ENCODE assay signal across 8 mouse cellular contexts in the genomic region with DNA sequence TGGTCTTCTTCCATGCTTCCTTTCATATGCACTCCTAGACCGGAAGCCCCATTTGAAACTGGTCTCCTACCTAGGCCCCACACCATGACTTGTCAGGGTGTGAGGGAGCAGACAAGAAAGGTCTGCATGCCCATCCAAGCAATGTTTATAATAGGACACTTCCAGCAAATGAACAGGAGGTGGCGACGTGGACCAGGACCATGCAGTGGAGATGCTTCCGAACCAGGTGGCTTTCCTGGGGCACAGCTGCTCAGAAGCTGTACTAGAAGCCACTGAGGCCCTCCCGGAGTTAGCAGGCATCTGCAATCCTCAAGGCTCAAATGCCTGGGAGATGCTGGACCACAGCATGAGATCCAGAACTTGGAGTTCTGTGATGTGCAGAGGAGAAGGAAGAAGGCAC. TPM values are rescaled to one million over a fixed set of nuclear protein-coding genes. Genes with fewer than 3 reads are reported as not detected.
DNase-seq lines count a peak whose midpoint lies in the region; ATAC-seq and TF ChIP-seq lines count a peak whose summit lies in the region.

No protein-coding gene starts in this region.

- no peak overlapping the region for H3ac ChIP-seq in C2C12 (ENCODE audit: control insufficient read depth, insufficient read length, low read depth)

- no peak overlapping the region for H3K4me3 ChIP-seq in gastrocnemius, adult 2 months
- H3K4me3 ChIP-seq in C2C12 (ENCODE audit: insufficient read depth, poor library complexity, severe bottlenecking), result no peak overlapping the region

- no peaks in the 10 kb centered on the region for H3K27me3 ChIP-seq in C2C12 (ENCODE audit: control insufficient read depth, insufficient read depth, insufficient read length)

- intact Hi-C loops in gastrocnemius, adult 2 months (cut with DNase I), result loop anchor here (5.0 to 10.0 kb wide), 2 partner anchors 58 to 166 kb away; a partner anchor contains a TSS

- H3K79me3 ChIP-seq in C2C12 (ENCODE audit: low read depth), result no peaks in the 10 kb centered on the region

- no peaks in the 10 kb centered on the region for H3K79me2 ChIP-seq in C2C12 (ENCODE audit: control insufficient read depth, insufficient read depth)

- ATAC-seq in megakaryocyte, adult 5-6 weeks (ENCODE audit: poor library complexity, severe bottlenecking), result peak; percentile 47; the same call in 1 of the 2 replicates

- peak; percentile 43 for DNase-seq in gastrocnemius, adult 2 months
- DNase-seq in gastrocnemius, postnatal 25 days, result no peak
- DNase-seq in brain, embryonic 14.5 days (ENCODE audit: low read depth), result peak; percentile 73
- DNase-seq in forelimb bud, embryonic 11.5 days (ENCODE audit: low read depth, low spot score), result peak; percentile 46
- peak; percentile 26 to 50 for DNase-seq in kidney, postnatal 36 days
- DNase-seq in testis, postnatal 10 days (ENCODE audit: low spot score), result peak; percentile 48

- H3K27ac ChIP-seq in gastrocnemius, adult 2 months, result no peak overlapping the region

- no peaks in the 10 kb centered on the region for H3K36me3 ChIP-seq in C2C12 (ENCODE audit: control insufficient read depth, insufficient read depth)

- no peak for TF ChIP-seq POLR2A in brain, embryonic 14.5 days (IDR thresholded peaks at IDR 0.05; ENCODE audit: borderline replicate concordance, extremely low read depth, insufficient read depth, insufficient read length, poor library complexity, severe bottlenecking)

- TF ChIP-seq CTCF in gastrocnemius, adult 2 months (IDR thresholded peaks at IDR 0.05), result peak; percentile 64
- TF ChIP-seq CTCF in C2C12 (IDR thresholded peaks at IDR 0.05; ENCODE audit: control insufficient read depth, insufficient read depth, insufficient read length), result peak; percentile 66
- TF ChIP-seq CTCF in brain, embryonic 14.5 days (IDR thresholded peaks at IDR 0.05; ENCODE audit: borderline replicate concordance, extremely low read depth, insufficient read depth, insufficient read length), result peak; percentile 65

TF ChIP-seq in C2C12, 6 proteins besides CTCF, POLR2A, EP300 and RAD21:
- TF ChIP-seq USF1 (IDR thresholded peaks at IDR 0.05; ENCODE audit: low read depth) (no peak), CEBPB (IDR thresholded peaks at IDR 0.05; ENCODE audit: low read depth) (no peak), FOSL1 (IDR thresholded peaks at IDR 0.05; ENCODE audit: insufficient read depth, low read length, poor library complexity, severe bottlenecking) (no peak), MAX (IDR thresholded peaks at IDR 0.05) (no peak)
TF ChIP-seq in C2C12: peak in this region for 0.

RNA-seq across cellular contexts. Expression of a gene that starts 4.8 kb away (rescaled TPM):
- total RNA-seq in gastrocnemius, adult 2 months (2021), result 1 to 10 TPM; 1.4 to 1.5 TPM
- 1 to 10 TPM; 1.6 to 2.2 TPM for total RNA-seq in gastrocnemius, postnatal 25 days (2021)
- polyA plus RNA-seq in C2C12 (2012; fragmentation: generic; extraction: Trizol), result 6.0 TPM
- polyA plus RNA-seq in brain, embryonic 14.5 days (2012; rRNA removed), result 32.9 and 38.0 TPM in 2 replicates
- total RNA-seq in megakaryocyte, adult 5-6 weeks (2015), result 0.54 and 0.64 TPM in 2 replicates
- total RNA-seq in megakaryocyte, adult 5-6 weeks (2017), result 0.66 and 3.0 TPM in 2 replicates

RNA-seq across cellular contexts. Expression of a gene that starts 9.9 kb away (rescaled TPM):
- 10 to 100 TPM; 18.2 to 27.6 TPM for total RNA-seq in gastrocnemius, adult 2 months (2021)
- 10 to 100 TPM; 24.6 to 31.7 TPM for total RNA-seq in gastrocnemius, postnatal 25 days (2021)
- 14.0 TPM for polyA plus RNA-seq in C2C12 (2012; fragmentation: generic; extraction: Trizol)
- polyA plus RNA-seq in brain, embryonic 14.5 days (2012; rRNA removed), result 41.3 TPM in 2 replicates
- 11.8 and 12.2 TPM in 2 replicates for total RNA-seq in megakaryocyte, adult 5-6 weeks (2015)
- 8.9 and 9.3 TPM in 2 replicates for total RNA-seq in megakaryocyte, adult 5-6 weeks (2017)

RNA-seq across cellular contexts. Expression of a gene that starts 28.7 kb away (rescaled TPM):
- 1 to 10 TPM; 1.4 to 2.4 TPM for total RNA-seq in gastrocnemius, adult 2 months (2021)
- total RNA-seq in gastrocnemius, postnatal 25 days (2021), result 1 to 10 TPM; 2.8 to 3.6 TPM
- polyA plus RNA-seq in C2C12 (2012; fragmentation: generic; extraction: Trizol), result 2.7 TPM
- 59.4 and 66.0 TPM in 2 replicates for polyA plus RNA-seq in brain, embryonic 14.5 days (2012; rRNA removed)
- 0.20 and 0.59 TPM in 2 replicates for total RNA-seq in megakaryocyte, adult 5-6 weeks (2015)
- total RNA-seq in megakaryocyte, adult 5-6 weeks (2017), result 0.20 and 0.51 TPM in 2 replicates
